ENCODE assay signal across 9 mouse cellular contexts in genomic region chr9:65744171-65745082, GRCm38 (mm10).
DNase-seq lines count a peak whose midpoint lies in the region; ATAC-seq lines count a peak whose summit lies in the region.
"Had no signal": no experiment of that assay in that cellular context is flagged by ENCODE, and none has a peak within 500 bp of the region (broad histone marks: within the 10 kb centered on the region; RNA-seq: fewer than 3 reads in every experiment).

No protein-coding gene starts in this region.

- H3K27me3 ChIP-seq in embryonic facial prominence, embryonic 12.5 days, result no peaks in the 10 kb centered on the region
- no peaks in the 10 kb centered on the region for H3K27me3 ChIP-seq in heart, embryonic 16.5 days (ENCODE audit: control insufficient read depth, insufficient read depth, low read length)
- H3K27me3 ChIP-seq in lung, embryonic 16.5 days (ENCODE audit: control insufficient read depth, insufficient read depth, low read depth, low read length), result no peaks in the 10 kb centered on the region

- no peaks in the 10 kb centered on the region for H3K9me3 ChIP-seq in embryonic facial prominence, embryonic 12.5 days
- no peaks in the 10 kb centered on the region for H3K9me3 ChIP-seq in heart, embryonic 16.5 days (replicated peaks; ENCODE audit: control insufficient read depth, low read length)
- H3K9me3 ChIP-seq in lung, embryonic 16.5 days (ENCODE audit: control insufficient read depth, low read length), result no peaks in the 10 kb centered on the region

- WGBS in embryonic facial prominence, embryonic 12.5 days, result 61% methylated on average over 4 of the region's 4 CpGs
- 23% methylated on average over 4 of the region's 4 CpGs for WGBS in heart, embryonic 16.5 days
- WGBS in lung, embryonic 16.5 days, result 22% methylated on average over 4 of the region's 4 CpGs

- intact Hi-C loops in heart, postnatal 25 days (cut with DNase I), result no loop called here

- H3K36me3 ChIP-seq in embryonic facial prominence, embryonic 12.5 days, result no peaks in the 10 kb centered on the region
- H3K36me3 ChIP-seq in heart, embryonic 16.5 days (ENCODE audit: control insufficient read depth, insufficient read depth), result no peaks in the 10 kb centered on the region; the same call in 1 of the 2 replicates
- 0 out of 2 replicates have a peak, but pooled peaks cover 2% of the 10 kb centered on the region for H3K36me3 ChIP-seq in lung, embryonic 16.5 days (ENCODE audit: control insufficient read depth, insufficient read depth, low read length)

- no peak overlapping the region for H3K4me3 ChIP-seq in embryonic facial prominence, embryonic 12.5 days
- H3K4me3 ChIP-seq in heart, embryonic 16.5 days (ENCODE audit: low read length), result no peak overlapping the region
- H3K4me3 ChIP-seq in lung, embryonic 16.5 days (ENCODE audit: low read length), result no peak overlapping the region
- H3K4me3 ChIP-seq: erythroblast, embryonic 14.5 days had no signal

- peak; percentile 53 to 61 for DNase-seq in heart, adult 18-20 months
- DNase-seq in heart, postnatal 25 days (ENCODE audit: low spot score), result no peak
- DNase-seq in layer of hippocampus, adult 11-12 months (ENCODE audit: low spot score), result peak; percentile 64
- DNase-seq in right cerebral cortex, adult 2 months (ENCODE audit: low spot score in 2 of 2), result peak; percentile 38 to 70
- DNase-seq in thymus, postnatal 14 days, result no peak

- peak; percentile 60; the same call in 1 of the 2 replicates for ATAC-seq in embryonic facial prominence, embryonic 12.5 days (ENCODE audit: insufficient number of reproducible peaks, insufficient read depth, low FRiP score, low TSS enrichment)
- ATAC-seq in heart, embryonic 16.5 days (replicated peaks; ENCODE audit: extremely low read depth, insufficient read depth, low FRiP score), result peak; percentile 79
- peak; percentile 81 for ATAC-seq in lung, embryonic 16.5 days (ENCODE audit: low read depth)

- no peak overlapping the region for H3K9ac ChIP-seq in embryonic facial prominence, embryonic 12.5 days
- peak overlapping the region; percentile 9; the same call in 1 of the 2 replicates for H3K9ac ChIP-seq in heart, embryonic 16.5 days (ENCODE audit: low read length)
- H3K9ac ChIP-seq in lung, embryonic 16.5 days (ENCODE audit: low read length), result no peak overlapping the region

- no peak overlapping the region for H3K4me2 ChIP-seq in embryonic facial prominence, embryonic 12.5 days (replicated peaks)
- peak overlapping the region; percentile 9; the same call in 1 of the 2 replicates for H3K4me2 ChIP-seq in heart, embryonic 16.5 days (ENCODE audit: low read depth, low read length)
- H3K4me2 ChIP-seq in lung, embryonic 16.5 days (ENCODE audit: low read depth, low read length), result no peak overlapping the region

- peaks cover 30% of the 10 kb centered on the region for H3K4me1 ChIP-seq in embryonic facial prominence, embryonic 12.5 days
- peaks cover 23% of the 10 kb centered on the region for H3K4me1 ChIP-seq in heart, embryonic 16.5 days (ENCODE audit: control insufficient read depth, insufficient read depth, low read length)
- peaks cover 20% of the 10 kb centered on the region for H3K4me1 ChIP-seq in lung, embryonic 16.5 days (replicated peaks; ENCODE audit: control insufficient read depth, insufficient read depth, low read length)

- H3K27ac ChIP-seq in embryonic facial prominence, embryonic 12.5 days, result peak overlapping the region; percentile 60; the same call in 1 of the 2 replicates
- H3K27ac ChIP-seq in heart, embryonic 16.5 days (ENCODE audit: low read length), result peak overlapping the region; percentile 74
- 0 out of 2 replicates have a peak overlapping the region, but pooled peaks have one; percentile 17 for H3K27ac ChIP-seq in lung, embryonic 16.5 days (ENCODE audit: low read length)

Comparison
In these comparisons a context has a peak if more than half of its experiments do, and no peak if none do; other contexts are left out.
1. DNase-seq: peak in heart, adult 18-20 months (2 of 2), layer of hippocampus, adult 11-12 months (single experiment) and right cerebral cortex, adult 2 months (2 of 2); none in heart, postnatal 25 days (single experiment) and thymus, postnatal 14 days (single experiment).
2. H3K27ac ChIP-seq: peak in every context shown above with its lines; median percentile 74 in heart, embryonic 16.5 days; 60 in embryonic facial prominence, embryonic 12.5 days; 17 in lung, embryonic 16.5 days.
3. Peak in every context shown above with its lines, with median percentiles within 50 percentile points of each other: ATAC-seq.